Mouse (Mus musculus): ENCODE results near the gene Dzip1l.
A peak's percentile ranks its signal among the peaks of the same experiment; 100 is the strongest.
"Not testable (repeated sequence)": the region's sequence is repeated elsewhere in the genome, so short reads cannot be mapped to it uniquely, and the experiment has no call there.

Gene Dzip1l

DNA sequence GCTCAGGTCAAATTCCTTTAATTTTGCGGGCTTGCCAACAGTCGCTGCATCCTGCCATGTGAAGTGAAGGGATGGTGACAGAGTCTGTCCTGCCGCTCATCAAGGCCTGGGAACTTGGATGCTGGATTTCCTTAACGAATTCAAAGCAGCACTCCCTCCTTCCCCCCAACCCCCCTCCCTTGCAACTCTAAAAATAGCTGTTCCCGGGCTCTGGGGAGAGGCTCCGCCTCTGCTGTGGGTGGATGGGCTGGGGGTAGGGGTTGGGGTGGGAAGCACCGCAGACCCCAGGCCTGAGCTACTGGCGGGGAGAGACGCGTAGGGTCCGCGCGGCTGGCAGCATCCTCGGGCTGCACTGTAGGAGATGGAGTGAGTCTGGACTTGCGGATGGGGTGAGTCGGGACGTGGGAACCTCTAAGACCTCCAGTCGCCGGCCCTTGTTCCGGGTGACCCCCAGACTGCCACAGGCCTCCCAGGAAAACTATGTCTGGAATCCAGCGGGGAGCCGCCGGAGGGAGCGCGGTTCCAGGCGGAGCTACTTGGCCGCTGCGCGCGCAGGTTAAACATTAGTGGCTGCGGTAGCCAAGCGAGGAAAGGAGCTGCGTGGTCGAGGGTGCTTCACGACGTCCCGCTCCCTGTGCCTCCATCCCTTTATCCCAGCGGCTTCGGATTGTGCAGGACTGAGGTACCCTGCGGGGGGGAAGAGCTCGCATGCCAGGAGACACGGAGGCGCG, at the start of gene Dzip1l:
TSS of gene Dzip1l (plus strand) at position 216 of the 731 bp plus-strand sequence.
- peak; percentile 82 to 91 for DNase-seq

- peak in 1 of 2 experiments; percentile 54 for DNase-seq
Measured at GRCm38 (mm10) chr9:99580655-99581054, 48.6 kb upstream of the Dzip1l start.

DNA sequence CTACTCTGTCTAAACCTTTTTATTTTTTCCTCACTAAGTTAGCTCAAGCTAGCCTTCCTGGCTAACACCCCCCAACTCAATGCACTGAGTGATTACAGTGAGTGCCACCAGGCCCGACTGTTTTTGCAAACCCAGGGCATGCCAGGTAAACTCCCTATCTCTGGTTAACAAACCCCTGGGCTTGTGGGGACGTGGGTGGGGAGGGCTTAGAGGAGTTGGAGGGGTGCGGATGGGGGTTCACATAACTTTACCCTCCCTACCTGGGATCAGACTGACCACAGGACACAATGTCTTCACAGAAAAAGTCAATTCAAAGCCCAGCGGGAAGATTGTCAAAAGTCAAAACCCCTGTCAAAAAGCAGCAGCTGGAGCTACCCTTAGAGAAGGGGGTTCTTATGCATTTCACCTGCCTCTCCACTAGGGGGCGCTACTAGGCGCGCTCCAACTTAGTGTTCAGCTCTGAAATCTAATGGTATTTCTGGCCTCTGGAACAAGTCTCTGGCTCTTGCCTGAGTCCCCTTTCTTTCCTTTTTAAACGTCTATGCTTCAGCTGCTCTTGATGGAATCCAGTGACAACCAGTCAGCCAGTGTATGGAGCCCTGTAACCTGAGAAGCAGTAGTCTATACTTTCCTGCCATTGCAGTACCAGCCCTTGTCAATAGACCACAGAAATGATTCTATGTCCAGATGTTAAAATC, 41.6 kb upstream of the Dzip1l start:
- DNase-seq = peak; percentile 60 to 76

DNA sequence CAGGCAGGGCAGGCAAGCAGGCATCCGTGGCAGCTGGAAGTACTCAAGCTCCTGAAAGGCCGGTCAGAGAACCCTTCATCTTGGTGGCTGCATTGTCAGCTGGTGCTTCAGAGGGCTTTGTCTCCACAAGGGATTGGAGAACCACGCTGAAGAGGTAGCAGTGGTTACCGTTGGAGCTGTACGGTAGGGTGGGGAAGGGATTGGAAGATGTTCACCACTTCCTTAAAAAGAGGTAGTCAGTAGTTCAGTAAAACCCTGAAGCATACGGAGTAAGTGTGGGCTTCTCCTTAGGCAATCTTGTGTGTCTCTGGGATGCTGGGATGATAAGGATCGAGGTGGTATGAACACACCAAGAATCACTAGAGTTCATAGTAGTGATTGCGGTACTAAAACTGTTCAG, 38.2 kb upstream of the Dzip1l start:
- DNase-seq = no peak

DNA sequence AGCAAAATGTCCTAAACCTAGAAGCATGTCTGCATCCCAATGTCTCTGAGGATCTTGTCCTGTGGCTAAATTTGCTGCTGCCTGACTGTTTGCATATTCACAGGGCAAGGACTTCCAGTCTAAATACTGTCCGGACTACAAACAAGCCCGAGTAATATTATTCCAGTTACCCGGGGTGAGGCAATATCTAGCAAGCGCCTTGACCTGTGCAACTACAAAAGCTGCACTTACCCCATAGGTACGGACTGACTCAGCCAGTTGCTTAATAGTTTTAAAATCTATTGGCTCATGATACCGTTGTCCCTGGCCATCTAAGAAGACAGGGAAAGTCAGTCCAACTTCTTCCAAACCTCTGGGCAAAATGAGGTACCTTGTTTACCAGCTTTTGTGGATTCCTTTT, 30.2 kb upstream of the Dzip1l start:
- not testable (repeated sequence) for DNase-seq

DNA sequence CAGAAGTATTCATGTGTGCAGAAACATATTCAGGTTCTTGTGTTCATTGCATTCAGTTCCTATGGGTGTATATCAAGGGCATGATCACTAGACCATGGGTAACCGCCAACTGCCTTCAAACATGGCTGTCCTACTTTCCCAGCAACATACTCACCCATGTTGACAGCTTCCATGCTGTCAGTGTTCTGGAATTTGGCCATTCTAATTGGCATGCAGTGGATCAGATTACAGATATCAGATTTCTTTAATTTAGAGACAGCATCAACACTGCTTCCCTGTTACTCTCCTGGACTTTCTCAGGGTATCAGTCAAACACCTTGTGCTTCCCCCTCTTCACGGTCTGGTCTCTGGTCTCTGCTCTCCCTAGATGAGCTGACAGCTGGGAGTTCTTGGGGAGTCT, 25.7 kb upstream of the Dzip1l start:
- no peak for DNase-seq

GRCm38 (mm10) chr9:99612202-99612601, 17.1 kb upstream of the Dzip1l start, which contains the start of gene A4gnt:
Gene A4gnt, plus strand, starts transcription at chr9:99612502.
- no peak for DNase-seq

DNA sequence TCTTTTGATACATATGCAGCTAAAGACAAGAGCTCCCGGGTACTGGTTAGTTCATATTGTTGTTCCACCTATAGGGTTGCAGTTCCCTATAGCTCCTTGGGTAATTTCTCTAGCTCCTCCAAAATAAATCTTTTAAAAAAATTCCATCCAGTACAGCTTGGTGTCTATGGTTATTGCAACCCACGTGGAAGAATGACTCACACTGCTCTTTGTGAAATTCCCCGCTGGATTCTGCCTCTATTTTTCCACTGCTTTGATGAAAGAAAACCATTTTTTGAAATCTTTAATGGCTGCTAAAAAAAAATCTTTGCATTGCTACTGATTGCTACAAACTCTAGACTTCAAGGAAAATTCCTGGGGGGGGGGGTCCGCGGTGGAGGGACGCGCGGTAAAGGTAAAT, 9.6 kb upstream of the Dzip1l start:
- no peak for DNase-seq

DNA sequence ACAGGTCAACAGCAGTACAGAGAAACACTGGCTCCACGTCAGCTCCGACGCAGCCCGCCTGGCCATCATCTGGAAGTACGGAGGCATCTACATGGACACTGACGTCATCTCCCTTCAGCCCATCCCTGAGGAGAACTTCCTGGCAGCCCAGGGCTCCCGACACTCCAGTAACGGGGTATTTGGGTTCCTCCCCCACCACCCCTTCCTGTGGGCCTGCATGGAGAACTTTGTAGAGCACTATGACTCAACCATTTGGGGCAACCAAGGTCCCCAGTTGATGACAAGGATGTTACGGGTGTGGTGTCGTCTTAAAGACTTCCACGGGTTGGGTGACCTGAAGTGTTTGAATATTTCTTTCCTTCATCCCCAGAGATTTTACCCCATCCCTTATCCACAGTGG, 9.1 kb upstream of the Dzip1l start:
- no peak for DNase-seq

GRCm38 (mm10) chr9:99622034-99622433, 7.3 kb upstream of the Dzip1l start:
- DNase-seq = no peak

DNA sequence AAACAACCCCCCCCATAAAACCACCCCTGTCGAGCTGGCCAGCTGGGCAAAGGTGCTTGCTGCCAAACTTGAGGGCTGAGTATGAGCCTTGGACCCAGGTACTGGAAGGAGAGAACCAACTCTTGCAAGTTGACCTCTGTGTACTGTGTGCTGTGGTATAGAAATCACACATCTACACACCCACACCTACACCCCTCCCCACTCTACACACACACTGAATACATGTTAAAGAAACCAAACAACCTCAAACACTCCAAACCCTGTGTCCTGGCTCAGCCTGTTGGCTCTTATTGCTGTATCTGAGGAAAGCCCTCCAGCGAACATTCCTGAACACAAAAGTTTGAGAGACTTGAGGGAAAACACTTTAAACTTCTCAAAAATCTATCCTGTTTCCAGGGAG, 6.3 kb upstream of the Dzip1l start:
- no peak for DNase-seq

DNA sequence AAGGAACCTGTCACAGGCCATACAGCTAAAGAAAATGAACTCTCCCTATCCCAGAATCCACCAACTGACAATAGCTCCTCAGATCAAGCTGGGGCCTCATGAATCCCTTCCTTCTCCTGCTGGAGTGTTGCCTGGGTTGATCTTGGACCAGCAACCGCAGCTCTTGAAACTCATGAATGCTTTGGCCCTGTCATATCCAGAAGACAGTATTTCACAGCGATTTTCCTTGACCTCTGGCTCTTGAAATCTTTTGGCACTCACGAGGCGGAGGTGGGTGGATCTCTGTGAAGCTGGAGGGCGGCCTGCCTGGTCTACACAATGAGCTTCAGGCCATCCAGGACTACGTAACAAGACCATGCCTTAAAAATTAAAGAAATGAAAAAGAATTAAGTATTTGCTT, 5.2 kb upstream of the Dzip1l start:
- DNase-seq = no peak

GRCm38 (mm10) chr9:99628581-99628980, 715 bp upstream of the Dzip1l start:
- no peak for DNase-seq

DNA sequence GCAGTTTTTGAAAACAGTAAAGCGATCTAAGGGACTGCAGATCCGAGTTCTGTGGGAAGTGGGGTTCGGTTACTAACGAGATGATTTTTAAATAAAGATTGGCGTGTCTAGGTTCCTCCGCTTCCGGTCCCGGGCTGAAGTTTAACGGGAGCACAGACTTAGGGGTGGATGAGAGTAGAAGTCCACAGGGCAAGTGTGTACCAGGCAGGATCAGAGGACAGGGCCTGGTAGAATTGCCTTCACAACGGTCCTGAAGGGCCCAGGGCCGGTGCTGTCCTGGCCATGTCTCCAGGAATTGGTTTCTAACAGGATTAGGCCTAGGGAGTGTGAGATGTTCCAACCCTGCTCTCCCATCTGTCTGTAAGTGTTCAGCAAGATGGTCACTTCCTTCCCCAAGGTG, 775 bp downstream of the Dzip1l start:
- peak in 1 of 2 experiments; percentile 10 for DNase-seq

GRCm38 (mm10) chr9:99630528-99631125, 1.3 kb downstream of the Dzip1l start:
- no peak for DNase-seq

GRCm38 (mm10) chr9:99631781-99632180, 2.5 kb downstream of the Dzip1l start:
- DNase-seq = no peak

DNA sequence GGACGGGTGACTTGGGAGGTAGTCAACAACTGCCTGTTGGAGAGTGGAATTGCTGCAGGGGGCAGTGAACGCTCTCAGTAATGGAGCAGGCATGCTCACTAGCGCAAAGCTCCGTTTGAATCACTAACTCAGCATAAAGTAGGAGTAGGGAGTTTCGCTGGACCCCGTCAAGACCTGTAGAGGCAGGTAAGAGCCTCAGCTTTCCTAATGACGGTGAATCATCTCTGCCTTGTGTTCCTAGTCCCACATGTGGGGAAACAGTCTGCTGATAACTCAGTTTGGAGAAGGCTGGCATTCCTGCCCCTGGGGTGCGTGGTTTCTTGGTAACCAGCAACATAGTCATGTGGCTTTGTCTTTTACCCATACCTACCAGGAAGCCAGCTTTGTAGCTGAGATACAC, 3.0 kb downstream of the Dzip1l start:
- DNase-seq = peak in 1 of 2 experiments; percentile 12

DNA sequence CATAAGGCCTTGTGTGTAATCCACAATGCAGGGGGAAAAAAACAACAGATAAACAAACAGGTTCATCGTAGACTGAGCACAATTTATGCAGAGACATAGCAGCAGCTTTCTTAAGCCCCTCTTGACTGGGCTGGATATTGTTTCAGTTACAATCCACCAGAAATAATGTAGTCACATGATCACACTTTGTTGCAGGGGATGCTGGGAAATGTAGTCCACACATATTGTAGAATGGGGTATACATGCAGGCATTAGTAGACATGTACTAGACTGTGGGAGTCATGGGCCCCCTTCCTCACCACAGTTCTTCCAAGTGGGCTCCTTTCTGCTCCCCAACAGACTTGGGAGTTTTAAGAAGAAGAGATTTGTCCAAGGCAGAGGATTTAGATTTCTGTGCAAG, 7.5 kb downstream of the Dzip1l start:
- no peak for DNase-seq

DNA sequence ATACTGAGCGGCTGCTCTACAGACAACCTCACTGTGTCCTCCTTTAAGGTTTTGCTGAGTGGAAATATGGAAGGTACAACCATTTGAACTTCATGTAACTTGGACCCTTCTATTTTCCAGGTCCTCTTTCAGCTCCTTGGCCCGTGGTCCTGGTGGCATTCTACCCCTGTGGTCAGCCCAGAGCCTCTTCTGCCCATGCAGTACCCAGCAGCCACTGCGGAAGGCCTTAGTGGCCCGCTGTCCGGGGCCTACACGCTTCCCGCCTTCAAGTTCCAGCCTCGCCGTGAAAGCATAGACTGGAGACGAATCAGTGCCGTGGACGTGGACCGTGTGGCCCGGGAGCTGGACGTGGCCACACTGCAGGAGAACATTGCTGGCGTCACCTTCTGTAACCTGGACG, 7.9 kb downstream of the Dzip1l start:
- no peak for DNase-seq

DNA sequence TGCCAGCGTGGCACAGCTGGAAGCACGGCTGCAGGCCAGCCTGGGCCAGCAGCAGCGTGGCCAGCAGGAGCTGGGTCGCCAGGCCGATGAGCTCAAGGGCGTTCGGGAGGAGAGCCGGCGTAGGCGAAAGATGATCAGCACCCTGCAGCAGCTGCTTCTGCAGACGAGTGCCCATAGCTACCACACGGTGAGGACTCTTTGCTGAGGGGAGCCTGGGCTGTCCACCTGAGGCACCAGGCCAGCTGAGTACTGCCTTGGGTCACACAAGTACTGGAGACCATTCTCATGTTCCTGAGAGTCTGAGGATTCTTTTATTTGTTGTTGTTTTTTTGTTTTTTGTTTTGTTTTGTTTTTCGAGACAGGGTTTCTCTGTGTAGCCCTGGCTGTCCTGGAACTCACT, 8.4 kb downstream of the Dzip1l start:
- no peak for DNase-seq

- no peak for DNase-seq
Measured at GRCm38 (mm10) chr9:99639957-99640356, 10.7 kb downstream of the Dzip1l start.

DNA sequence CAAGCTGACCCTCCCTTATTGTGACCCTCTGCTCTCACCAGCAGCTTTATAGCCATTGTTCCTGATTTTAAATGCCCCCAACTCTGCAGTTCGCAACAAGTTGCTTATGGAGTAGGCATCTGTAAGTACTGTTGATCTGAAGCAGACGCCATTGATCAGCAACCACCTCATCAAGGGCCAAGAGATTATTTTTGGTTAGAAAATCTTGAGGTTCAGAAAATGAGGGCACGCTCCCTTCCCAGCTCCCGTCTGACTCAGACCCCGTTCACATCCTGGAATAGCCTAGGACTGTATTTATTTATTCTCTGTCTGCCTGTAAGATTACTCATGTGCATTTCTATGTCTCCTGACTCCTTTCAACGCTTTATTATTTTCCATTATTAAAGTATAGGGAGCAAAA, 16.1 kb downstream of the Dzip1l start:
- DNase-seq = peak; percentile 36 to 56

- no peak for DNase-seq
Measured at GRCm38 (mm10) chr9:99646102-99646501, 16.8 kb downstream of the Dzip1l start.

DNA sequence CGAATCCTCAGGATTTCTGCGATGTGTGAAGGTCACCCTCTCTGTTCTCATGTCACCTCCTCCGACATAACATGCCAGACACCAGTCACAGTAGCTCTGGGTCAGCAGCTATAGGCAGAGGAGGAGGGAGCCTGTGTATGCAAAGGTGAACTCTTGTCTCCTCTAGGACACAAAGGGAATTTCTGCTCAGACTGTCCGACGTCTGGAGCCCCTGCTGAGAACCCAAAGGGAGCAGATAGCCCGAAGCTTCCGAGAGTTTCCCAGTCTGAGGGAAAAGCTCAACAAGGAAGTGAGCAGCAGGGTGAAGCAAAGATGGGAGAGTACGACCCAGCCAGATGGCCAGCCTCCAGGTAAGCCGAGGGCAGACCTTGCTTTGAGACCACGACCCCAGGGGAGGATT, 31.5 kb downstream of the Dzip1l start:
- no peak for DNase-seq
